40 mouse cellular contexts compared by ENCODE assay signal in the genomic region with DNA sequence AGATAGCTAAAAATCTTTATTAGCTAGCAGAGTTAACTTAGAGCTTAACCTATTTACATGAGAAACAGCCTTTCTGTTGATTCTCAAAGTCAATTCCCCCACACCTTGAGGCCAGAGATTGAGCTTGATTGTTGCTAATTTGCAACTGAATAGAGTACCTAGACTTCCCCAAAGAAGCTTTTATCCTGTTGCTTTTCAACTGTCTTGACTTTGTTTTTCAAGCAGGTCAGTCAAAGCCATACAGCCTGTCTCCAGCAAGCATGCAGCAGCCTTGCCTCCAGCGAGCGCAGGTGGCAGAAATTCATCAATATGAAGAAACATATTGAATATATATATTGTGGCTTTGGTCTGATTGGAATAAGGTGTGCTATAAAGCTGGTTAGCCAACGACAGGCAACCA. TPM values are rescaled to one million over a fixed set of nuclear protein-coding genes. Genes with fewer than 3 reads are reported as not detected.
"Had no signal": no experiment of that assay in that cellular context is flagged by ENCODE, and none has a peak within 500 bp of the region (broad histone marks: within the 10 kb centered on the region; RNA-seq: fewer than 3 reads in every experiment).

No protein-coding gene starts in this region.

RNA-seq across cellular contexts. Expression of a gene that starts 18.1 kb away (rescaled TPM):
- total RNA-seq: left cerebral cortex, postnatal 10 days; left cerebral cortex, postnatal 14 days; left cerebral cortex, postnatal 25 days; left cerebral cortex, postnatal 36 days; left cerebral cortex, postnatal 4 days; liver, adult 2 months; megakaryocyte progenitor cell, adult 5-6 weeks; megakaryocyte, adult 5-6 weeks; megakaryocyte-erythroid progenitor cell, adult 5-6 weeks; midbrain, postnatal 0 days; monocyte, adult 5-6 weeks had no signal
- polyA plus RNA-seq: limb, embryonic 10.5 days; limb, embryonic 11.5 days; limb, embryonic 12.5 days; limb, embryonic 13.5 days; limb, embryonic 14.5 days; limb, embryonic 15.5 days; liver, adult 2 months; liver, embryonic 11.5 days; liver, embryonic 12.5 days; liver, embryonic 13.5 days; liver, embryonic 14.5 days; liver, embryonic 15.5 days; liver, embryonic 16.5 days; liver, postnatal 0 days; lung, adult 2 months; lung, embryonic 14.5 days; lung, embryonic 15.5 days; lung, embryonic 16.5 days; lung, postnatal 0 days; macrophage; midbrain, embryonic 10.5 days; midbrain, embryonic 11.5 days; midbrain, embryonic 12.5 days; midbrain, embryonic 13.5 days; midbrain, embryonic 14.5 days; midbrain, embryonic 15.5 days; midbrain, embryonic 16.5 days; midbrain, postnatal 0 days; myocyte; neural tube, embryonic 11.5 days; neural tube, embryonic 12.5 days had no signal

RNA-seq across cellular contexts. Expression of a gene that starts 23.8 kb away (rescaled TPM):
- total RNA-seq: left cerebral cortex, postnatal 10 days; left cerebral cortex, postnatal 14 days; left cerebral cortex, postnatal 25 days; left cerebral cortex, postnatal 36 days; left cerebral cortex, postnatal 4 days; liver, adult 2 months; megakaryocyte progenitor cell, adult 5-6 weeks; megakaryocyte, adult 5-6 weeks; megakaryocyte-erythroid progenitor cell, adult 5-6 weeks; midbrain, postnatal 0 days; monocyte, adult 5-6 weeks had no signal
- polyA plus RNA-seq: limb, embryonic 10.5 days; limb, embryonic 11.5 days; limb, embryonic 12.5 days; limb, embryonic 13.5 days; limb, embryonic 14.5 days; limb, embryonic 15.5 days; liver, adult 2 months; liver, embryonic 11.5 days; liver, embryonic 12.5 days; liver, embryonic 13.5 days; liver, embryonic 14.5 days; liver, embryonic 15.5 days; liver, embryonic 16.5 days; liver, postnatal 0 days; lung, adult 2 months; lung, embryonic 14.5 days; lung, embryonic 15.5 days; lung, embryonic 16.5 days; lung, postnatal 0 days; macrophage; midbrain, embryonic 10.5 days; midbrain, embryonic 11.5 days; midbrain, embryonic 12.5 days; midbrain, embryonic 13.5 days; midbrain, embryonic 14.5 days; midbrain, embryonic 15.5 days; midbrain, embryonic 16.5 days; midbrain, postnatal 0 days; myocyte; neural tube, embryonic 11.5 days; neural tube, embryonic 12.5 days had no signal

RNA-seq across cellular contexts. Expression of a gene that starts 36.7 kb away (rescaled TPM):
- total RNA-seq: left cerebral cortex, postnatal 10 days; left cerebral cortex, postnatal 14 days; left cerebral cortex, postnatal 25 days; left cerebral cortex, postnatal 36 days; left cerebral cortex, postnatal 4 days; liver, adult 2 months; megakaryocyte progenitor cell, adult 5-6 weeks; megakaryocyte, adult 5-6 weeks; megakaryocyte-erythroid progenitor cell, adult 5-6 weeks; midbrain, postnatal 0 days; monocyte, adult 5-6 weeks had no signal
- polyA plus RNA-seq: limb, embryonic 10.5 days; limb, embryonic 11.5 days; limb, embryonic 12.5 days; limb, embryonic 13.5 days; limb, embryonic 14.5 days; limb, embryonic 15.5 days; liver, adult 2 months; liver, embryonic 11.5 days; liver, embryonic 12.5 days; liver, embryonic 13.5 days; liver, embryonic 14.5 days; liver, embryonic 15.5 days; liver, embryonic 16.5 days; liver, postnatal 0 days; lung, adult 2 months; lung, embryonic 14.5 days; lung, embryonic 15.5 days; lung, embryonic 16.5 days; lung, postnatal 0 days; macrophage; midbrain, embryonic 10.5 days; midbrain, embryonic 11.5 days; midbrain, embryonic 12.5 days; midbrain, embryonic 13.5 days; midbrain, embryonic 14.5 days; midbrain, embryonic 15.5 days; midbrain, embryonic 16.5 days; midbrain, postnatal 0 days; myocyte; neural tube, embryonic 11.5 days; neural tube, embryonic 12.5 days had no signal
